Mouse (Mus musculus) right cerebral cortex, adult 2 months (tissue): ENCODE results near the gene Sema6d.

Experiments
- DNase-seq, 2 experiments: peaks; one replicate each; pipeline ENCODE4 v3.0.0; 2021 to 2022; ENCODE audit warnings: low spot score in 2 of 2

The Sema6d gene

GRCm38 (mm10) chr2:124089813-124090230 is at the start of gene Sema6d:
TSS of gene Sema6d (plus strand) at chr2:124089969.
- DNase-seq = peak in 1 of 2 experiments; percentile 46

DNA sequence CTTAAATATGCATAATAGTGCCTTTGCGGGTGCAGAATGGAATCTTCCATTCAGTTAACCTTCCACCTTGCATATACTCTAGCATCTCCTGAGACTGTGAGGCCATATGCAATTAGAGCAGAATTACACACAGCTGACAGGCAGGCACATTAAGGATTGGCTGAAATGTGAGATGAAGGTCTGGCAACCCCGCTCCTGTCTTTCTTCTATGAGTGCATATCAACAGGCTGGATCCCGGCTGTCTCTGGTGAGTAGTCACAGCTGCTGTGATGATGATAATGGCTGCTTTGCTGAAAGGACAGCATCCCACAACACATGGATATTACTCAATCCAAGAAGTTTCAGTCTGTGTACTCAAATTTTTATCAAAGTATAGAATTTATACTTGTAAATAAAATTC is 29.9 kb upstream of the Sema6d start:
- DNase-seq = no peak

GRCm38 (mm10) chr2:124068380-124068779 is 21.4 kb upstream of the Sema6d start:
- DNase-seq = no peak

GRCm38 (mm10) chr2:124070664-124071063 is 19.1 kb upstream of the Sema6d start:
- no peak for DNase-seq

GRCm38 (mm10) chr2:124071380-124071779 is 18.4 kb upstream of the Sema6d start:
- no peak for DNase-seq

- DNase-seq = peak; percentile 53 to 54
Measured at GRCm38 (mm10) chr2:124090231-124091141, 717 bp downstream of the Sema6d start.

DNA sequence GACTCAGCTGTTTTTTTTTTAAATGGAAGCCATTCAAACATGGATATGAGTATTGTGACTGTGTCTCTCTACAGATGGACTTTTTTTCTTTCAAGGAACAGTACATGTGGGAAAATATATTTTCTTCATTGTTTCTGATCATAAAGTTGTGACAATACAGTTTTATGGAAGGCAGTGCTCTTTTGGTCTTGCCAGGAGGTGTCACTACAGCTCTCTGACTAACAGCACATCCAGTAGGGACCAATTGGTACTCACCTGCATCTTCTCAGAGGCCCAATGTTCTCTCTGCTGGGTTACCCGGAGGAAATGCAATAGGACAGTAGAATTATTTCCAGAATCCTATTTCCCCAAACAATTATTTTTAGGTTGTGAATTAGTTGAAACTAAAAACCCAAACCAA is 9.9 kb downstream of the Sema6d start:
- DNase-seq = no peak

- DNase-seq = peak; percentile 63 to 74
Measured at GRCm38 (mm10) chr2:124100486-124101200, 10.9 kb downstream of the Sema6d start.

DNA sequence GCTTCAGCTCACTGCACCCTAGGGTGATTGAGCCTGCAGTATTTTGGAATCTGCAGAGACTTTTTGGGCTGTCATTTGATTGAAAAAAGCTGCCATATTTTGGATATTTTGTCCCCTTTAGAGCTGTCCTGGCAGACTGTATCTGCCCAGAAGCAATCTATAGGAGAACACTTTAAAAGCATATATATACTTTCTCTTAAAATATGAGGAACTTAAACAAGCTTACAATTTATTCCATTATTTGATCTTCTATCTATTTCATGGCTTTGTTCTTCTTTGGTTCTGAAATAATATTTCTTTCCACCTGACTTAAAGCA is 11.4 kb downstream of the Sema6d start:
- no peak for DNase-seq

- DNase-seq = no peak
Measured at GRCm38 (mm10) chr2:124101580-124101979, 11.8 kb downstream of the Sema6d start.

DNA sequence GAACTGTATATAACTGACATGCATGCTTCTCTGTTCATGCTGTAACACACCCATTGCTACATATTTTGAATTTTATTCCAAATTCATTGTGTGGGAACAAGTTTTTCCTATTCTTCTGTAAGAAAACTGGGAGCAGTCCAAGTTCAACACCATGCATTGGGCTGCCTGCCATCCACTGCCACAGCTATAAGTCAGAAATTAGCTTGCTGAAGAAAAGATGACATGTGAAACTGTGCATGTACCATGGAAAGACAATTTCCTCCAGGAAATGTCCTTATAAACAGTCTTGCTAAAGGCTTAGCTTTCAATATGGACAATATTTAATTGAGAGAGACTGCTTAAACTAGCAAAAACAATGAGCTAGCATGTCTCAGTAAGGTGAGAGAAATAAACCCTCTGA is 13.5 kb downstream of the Sema6d start:
- DNase-seq = no peak

DNA sequence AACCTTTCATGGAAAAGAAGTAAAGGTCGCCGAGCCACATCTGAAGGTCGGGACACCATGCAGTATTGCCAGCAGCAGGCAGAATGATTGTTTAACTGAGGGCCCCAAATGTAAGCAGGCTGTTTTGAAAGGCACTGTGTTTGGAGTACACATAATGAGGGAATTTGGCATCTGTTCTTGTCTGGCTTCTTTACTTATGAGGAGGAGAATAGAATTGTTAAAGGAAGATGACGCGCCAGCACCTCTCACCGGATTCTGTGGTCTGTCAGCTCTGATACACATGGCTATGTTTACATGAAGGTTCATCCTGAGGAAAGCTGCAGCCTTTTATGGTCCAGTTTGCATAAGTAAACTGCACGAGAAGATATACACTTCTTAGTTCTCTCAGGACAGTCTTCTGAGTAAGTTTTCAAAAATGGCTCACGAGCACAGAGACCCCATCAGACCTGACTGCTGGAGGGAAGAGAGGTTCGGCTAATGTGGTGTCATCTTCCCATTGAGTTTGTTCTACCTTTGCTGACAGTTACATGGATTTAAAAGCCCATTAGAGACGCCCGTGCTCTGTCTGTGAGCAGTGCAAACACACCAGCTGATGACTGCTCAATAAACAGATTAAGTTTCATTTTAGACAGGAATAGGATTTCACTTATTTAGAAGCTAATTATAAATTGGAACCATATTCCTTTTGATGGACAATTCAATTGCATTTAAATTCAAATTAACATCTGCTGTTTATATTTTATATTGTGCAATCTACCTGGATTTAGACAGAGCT is 28.9 kb downstream of the Sema6d start:
- DNase-seq = no peak

DNA sequence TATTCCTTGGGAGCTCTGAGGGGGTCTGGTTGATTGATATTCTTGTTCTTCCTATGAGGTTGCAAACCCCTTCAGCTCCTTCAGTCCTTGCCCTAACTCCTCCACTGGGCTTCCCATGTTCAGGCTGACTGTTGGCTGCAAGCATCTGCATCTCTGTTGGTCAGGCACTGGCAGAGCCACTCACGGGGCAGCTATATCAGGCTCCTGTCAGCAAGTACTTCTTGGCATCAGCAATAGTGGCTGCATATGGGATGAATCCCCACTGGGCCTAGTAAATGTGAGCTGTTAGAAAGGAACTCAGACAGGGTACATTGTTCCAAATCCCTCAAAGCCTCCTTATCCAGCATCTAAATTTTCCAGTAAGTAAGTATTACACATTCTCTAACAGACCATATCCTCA is 30.6 kb downstream of the Sema6d start:
- DNase-seq = no peak

DNA sequence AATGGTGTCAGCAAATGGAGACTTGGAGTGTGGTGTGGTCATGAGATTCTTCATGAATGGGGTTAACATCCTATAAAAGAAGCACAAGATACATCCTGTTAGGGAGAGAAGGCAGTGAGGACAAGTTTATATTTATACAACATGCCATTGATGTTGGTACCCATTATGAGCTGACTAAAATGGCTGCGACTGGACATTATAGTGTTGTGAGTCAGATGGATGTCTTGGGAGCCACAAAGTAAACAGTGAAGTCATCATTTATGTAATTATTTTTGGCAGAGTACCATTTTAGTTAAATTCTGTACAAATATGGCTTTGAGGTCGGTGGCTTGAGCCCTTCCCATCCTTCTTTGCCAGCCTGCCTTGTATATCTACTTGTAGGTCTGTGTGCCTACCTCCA is 31.8 kb downstream of the Sema6d start:
- no peak for DNase-seq

GRCm38 (mm10) chr2:124125504-124125903 is 35.7 kb downstream of the Sema6d start:
- DNase-seq = no peak

- peak; percentile 31 to 34 for DNase-seq
Measured at GRCm38 (mm10) chr2:124126853-124127252, 37.1 kb downstream of the Sema6d start.

- DNase-seq = no peak
Measured at GRCm38 (mm10) chr2:124130876-124131275, 41.1 kb downstream of the Sema6d start.

- DNase-seq = peak in 1 of 2 experiments; percentile 1
Measured at GRCm38 (mm10) chr2:124141510-124142044, 51.8 kb downstream of the Sema6d start.

GRCm38 (mm10) chr2:124145528-124145927 is 55.8 kb downstream of the Sema6d start:
- DNase-seq = no peak

DNA sequence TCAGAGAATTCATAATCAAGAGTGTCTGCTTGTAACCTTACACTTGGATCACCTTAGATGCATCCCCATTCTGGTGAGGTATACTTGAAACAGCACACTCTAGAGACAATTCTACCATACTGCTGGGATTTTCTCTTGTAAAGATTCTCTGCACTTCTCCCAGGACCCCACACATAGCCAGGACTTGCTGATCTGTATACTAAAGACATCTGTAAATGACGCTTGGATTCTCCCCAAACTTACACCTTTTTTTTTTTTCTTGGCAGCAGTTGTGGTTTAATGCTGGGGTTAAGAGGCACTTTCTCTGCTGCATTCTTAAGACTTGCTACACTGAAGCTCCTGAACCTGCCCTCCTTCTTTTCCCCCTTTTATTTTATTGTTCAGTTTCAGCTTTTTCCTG is 68.4 kb downstream of the Sema6d start:
- DNase-seq = no peak

GRCm38 (mm10) chr2:124162001-124162599 is 72.3 kb downstream of the Sema6d start:
- no peak for DNase-seq

DNA sequence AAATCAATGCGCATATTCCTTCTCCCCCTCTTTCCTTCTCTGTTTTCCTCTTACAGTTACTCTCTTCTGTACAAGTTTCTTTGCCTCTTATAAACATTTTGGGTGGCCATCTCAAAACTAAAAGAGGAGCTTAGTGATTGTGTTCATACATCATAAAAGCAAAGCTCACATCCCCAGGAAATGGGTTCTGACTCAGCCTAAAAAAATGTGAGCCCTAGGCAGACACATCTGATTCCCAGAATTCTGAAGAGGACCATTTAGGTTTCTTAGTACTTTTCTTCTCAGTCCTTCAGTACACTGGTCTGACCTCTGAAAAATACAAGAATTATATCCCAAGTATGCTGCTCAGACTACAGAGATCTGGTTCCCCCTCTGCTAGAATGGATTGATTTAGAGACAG is 78.6 kb downstream of the Sema6d start:
- DNase-seq = no peak
